Mouse (Mus musculus) megakaryocyte-erythroid progenitor cell, adult 5-6 weeks (primary cell): Measurements from ENCODE around the gene Aifm3. TPM values are rescaled to one million over a fixed set of nuclear protein-coding genes. Genes with fewer than 3 reads are reported as not detected.
"Not testable (repeated sequence)": the region's sequence is repeated elsewhere in the genome, so short reads cannot be mapped to it uniquely, and the experiment has no call there.

Source experiments
- ATAC-seq: replicated peaks from 2 replicates; pipeline ENCODE4 v1.8.0; 2016; ENCODE audit warnings: mild to moderate bottlenecking, inconsistent platforms; ENCODE audit not compliant: severe bottlenecking, poor library complexity, low FRiP score, low TSS enrichment
- total RNA-seq, 2 experiments: library from RNA; stranded (forward) in 1 of 2; stranded (reverse) in 1 of 2; fragments of 200-1000, 215-1000 nt in 1 of 2; fragments of >200 nt in 1 of 2; fragmentation: Nextera tagmentation in 1 of 2; gene quantifications; 2 replicates each; pipeline ENCODE4 v1.2.3; 2014 to 2017

Gene Aifm3
- total RNA-seq, 2 experiments from 2014 or later, result 0.42 TPM; not detected in 1

GRCm38 (mm10) chr16:17532676-17533329, 43.4 kb downstream of the Aifm3 start:
- ATAC-seq, result no peak

- no peak for ATAC-seq
Observed at GRCm38 (mm10) chr16:17536584-17536983, 47.2 kb downstream of the Aifm3 start.

GRCm38 (mm10) chr16:17542632-17543031, 53.2 kb downstream of the Aifm3 start:
- no peak for ATAC-seq

- ATAC-seq, result no peak
Observed at GRCm38 (mm10) chr16:17552837-17553236, 63.4 kb downstream of the Aifm3 start.

- ATAC-seq, result peak; percentile 92
Observed at GRCm38 (mm10) chr16:17553910-17554685, 64.7 kb downstream of the Aifm3 start.

- ATAC-seq, result not testable (repeated sequence)
Observed at GRCm38 (mm10) chr16:17554702-17555101, 65.3 kb downstream of the Aifm3 start.

GRCm38 (mm10) chr16:17556180-17556579, 66.8 kb downstream of the Aifm3 start:
- ATAC-seq, result no peak

- no peak for ATAC-seq
Observed at GRCm38 (mm10) chr16:17556907-17557306, 67.5 kb downstream of the Aifm3 start.

Other genes with a start within 250 kb of the Aifm3 start
- 9.2 and 19.0 TPM in 2 replicates for gene Tmem191c, start 213.5 kb upstream of the Aifm3 start, total RNA-seq (2014; fragmentation: Nextera tagmentation)
- 0.33 and 2.3 TPM in 2 replicates for gene Tmem191c, start 213.5 kb upstream of the Aifm3 start, total RNA-seq (2017)
- gene Serpind1, start 158.2 kb upstream of the Aifm3 start, total RNA-seq (2014; fragmentation: Nextera tagmentation), result not detected in 2 replicates
- gene Serpind1, start 158.2 kb upstream of the Aifm3 start, total RNA-seq (2017), result not detected in 2 replicates
- gene Snap29, start 83.6 kb upstream of the Aifm3 start, total RNA-seq (2014; fragmentation: Nextera tagmentation), result 17.1 and 19.0 TPM in 2 replicates
- gene Snap29, start 83.6 kb upstream of the Aifm3 start, total RNA-seq (2017), result 17.3 and 18.3 TPM in 2 replicates
- 53.5 and 71.9 TPM in 2 replicates for gene Pi4ka, start 83.3 kb upstream of the Aifm3 start, total RNA-seq (2014; fragmentation: Nextera tagmentation)
- 21.9 and 44.8 TPM in 2 replicates for gene Pi4ka, start 83.3 kb upstream of the Aifm3 start, total RNA-seq (2017)
- gene Crkl, start 37.6 kb upstream of the Aifm3 start, total RNA-seq (2014; fragmentation: Nextera tagmentation), result 21.5 and 29.3 TPM in 2 replicates
- 21.6 and 33.5 TPM in 2 replicates for gene Crkl, start 37.6 kb upstream of the Aifm3 start, total RNA-seq (2017)
- gene Lztr1, start 19.1 kb downstream of the Aifm3 start, total RNA-seq (2014; fragmentation: Nextera tagmentation), result 71.8 and 72.1 TPM in 2 replicates
- 50.4 and 55.4 TPM in 2 replicates for gene Lztr1, start 19.1 kb downstream of the Aifm3 start, total RNA-seq (2017)
- gene Thap7, start 41.5 kb downstream of the Aifm3 start, total RNA-seq (2014; fragmentation: Nextera tagmentation), result 18.2 and 27.1 TPM in 2 replicates
- gene Thap7, start 41.5 kb downstream of the Aifm3 start, total RNA-seq (2017), result 23.3 and 45.1 TPM in 2 replicates
- not detected in 2 replicates for gene Lrrc74b, start 71.6 kb downstream of the Aifm3 start, total RNA-seq (2014; fragmentation: Nextera tagmentation)
- gene Lrrc74b, start 71.6 kb downstream of the Aifm3 start, total RNA-seq (2017), result 0.05 TPM in 1 of 2 replicates, not detected in the other
- gene P2rx6, start 72.3 kb downstream of the Aifm3 start, total RNA-seq (2014; fragmentation: Nextera tagmentation), result not detected in 2 replicates
- not detected in 2 replicates for gene P2rx6, start 72.3 kb downstream of the Aifm3 start, total RNA-seq (2017)
- gene Slc7a4, start 93.6 kb downstream of the Aifm3 start, total RNA-seq (2014; fragmentation: Nextera tagmentation), result 10.8 and 13.9 TPM in 2 replicates
- 5.2 and 7.6 TPM in 2 replicates for gene Slc7a4, start 93.6 kb downstream of the Aifm3 start, total RNA-seq (2017)
- 88.7 and 152 TPM in 2 replicates for gene Smpd4, start 129.7 kb downstream of the Aifm3 start, total RNA-seq (2014; fragmentation: Nextera tagmentation)
- gene Smpd4, start 129.7 kb downstream of the Aifm3 start, total RNA-seq (2017), result 75.3 and 83.2 TPM in 2 replicates
- 1.3 and 13.1 TPM in 2 replicates for gene Ccdc74a, start 156.9 kb downstream of the Aifm3 start, total RNA-seq (2014; fragmentation: Nextera tagmentation)
- gene Ccdc74a, start 156.9 kb downstream of the Aifm3 start, total RNA-seq (2017), result 0.42 and 9.2 TPM in 2 replicates
- 81.6 and 102 TPM in 2 replicates for gene Med15, start 243.3 kb downstream of the Aifm3 start, total RNA-seq (2014; fragmentation: Nextera tagmentation)
- gene Med15, start 243.3 kb downstream of the Aifm3 start, total RNA-seq (2017), result 21.5 and 22.6 TPM in 2 replicates